Mouse (Mus musculus): ENCODE measurements around the gene Gm6169. TPM values are rescaled to one million over a fixed set of nuclear protein-coding genes. Genes with fewer than 3 reads are reported as not detected.

Gm6169 gene
- polyA plus RNA-seq, 1 experiment from 2014 or later: 1.4 TPM

GRCm38 (mm10) chr13:97063431-97063830, 35.6 kb downstream of the Gm6169 start:
- H3K4me3 ChIP-seq (ENCODE audit: low read length): no peak overlapping the region
- no peak for ATAC-seq
- WGBS: 87% methylated on average over 2 of the region's 2 CpGs
- H3K36me3 ChIP-seq (ENCODE audit: control insufficient read depth, insufficient read depth, low read length): no peaks in the 10 kb centered on the region
- no peaks in the 10 kb centered on the region for H3K4me1 ChIP-seq (ENCODE audit: control insufficient read depth, insufficient read depth, low read depth, low read length)
- no peak overlapping the region for H3K4me2 ChIP-seq (ENCODE audit: low read length)
- no peak overlapping the region for H3K27ac ChIP-seq (ENCODE audit: low read depth, low read length)
- no peaks in the 10 kb centered on the region for H3K27me3 ChIP-seq (replicated peaks; ENCODE audit: control insufficient read depth, insufficient read depth, low read length)
- no peaks in the 10 kb centered on the region for H3K9me3 ChIP-seq (ENCODE audit: control insufficient read depth, low read length)
- H3K9ac ChIP-seq (ENCODE audit: low read depth, low read length): no peak overlapping the region

GRCm38 (mm10) chr13:97062151-97062550, 36.9 kb downstream of the Gm6169 start:
- no peak overlapping the region for H3K4me2 ChIP-seq (ENCODE audit: low read length)
- ATAC-seq: no peak
- no peaks in the 10 kb centered on the region for H3K36me3 ChIP-seq (ENCODE audit: control insufficient read depth, insufficient read depth, low read length)
- H3K9ac ChIP-seq (ENCODE audit: low read depth, low read length): no peak overlapping the region
- no peaks in the 10 kb centered on the region for H3K4me1 ChIP-seq (ENCODE audit: control insufficient read depth, insufficient read depth, low read depth, low read length)
- WGBS: 84% methylated on average over 3 of the region's 3 CpGs
- no peaks in the 10 kb centered on the region for H3K27me3 ChIP-seq (replicated peaks; ENCODE audit: control insufficient read depth, insufficient read depth, low read length)
- no peak overlapping the region for H3K4me3 ChIP-seq (ENCODE audit: low read length)
- H3K27ac ChIP-seq (ENCODE audit: low read depth, low read length): no peak overlapping the region
- H3K9me3 ChIP-seq (ENCODE audit: control insufficient read depth, low read length): no peaks in the 10 kb centered on the region

GRCm38 (mm10) chr13:97060331-97060730, 38.7 kb downstream of the Gm6169 start:
- Histone ChIP-seq H3K36me3 (ENCODE audit: control insufficient read depth, insufficient read depth, low read length) (no peaks in the 10 kb centered on the region), H3K4me1 (ENCODE audit: control insufficient read depth, insufficient read depth, low read depth, low read length) (no peaks in the 10 kb centered on the region), H3K9me3 (ENCODE audit: control insufficient read depth, low read length) (no peaks in the 10 kb centered on the region), H3K4me2 (ENCODE audit: low read length) (no peak overlapping the region), H3K4me3 (ENCODE audit: low read length) (no peak overlapping the region), H3K27me3 (replicated peaks; ENCODE audit: control insufficient read depth, insufficient read depth, low read length) (no peaks in the 10 kb centered on the region), H3K9ac (ENCODE audit: low read depth, low read length) (no peak overlapping the region), H3K27ac (ENCODE audit: low read depth, low read length) (no peak overlapping the region)
- ATAC-seq: no peak
- 52% methylated on average over 6 of the region's 8 CpGs for WGBS

- no peak overlapping the region for H3K4me3 ChIP-seq (ENCODE audit: low read length)
- no peaks in the 10 kb centered on the region for H3K4me1 ChIP-seq (ENCODE audit: control insufficient read depth, insufficient read depth, low read depth, low read length)
- no peak overlapping the region for H3K9ac ChIP-seq (ENCODE audit: low read depth, low read length)
- no peak for ATAC-seq
- H3K27me3 ChIP-seq (replicated peaks; ENCODE audit: control insufficient read depth, insufficient read depth, low read length): no peaks in the 10 kb centered on the region
- 91% methylated on average over 6 of the region's 6 CpGs for WGBS
- H3K4me2 ChIP-seq (ENCODE audit: low read length): no peak overlapping the region
- no peaks in the 10 kb centered on the region for H3K9me3 ChIP-seq (ENCODE audit: control insufficient read depth, low read length)
- no peak overlapping the region for H3K27ac ChIP-seq (ENCODE audit: low read depth, low read length)
- H3K36me3 ChIP-seq (ENCODE audit: control insufficient read depth, insufficient read depth, low read length): no peaks in the 10 kb centered on the region
Observed at GRCm38 (mm10) chr13:97059746-97060145, 39.3 kb downstream of the Gm6169 start.

GRCm38 (mm10) chr13:97057817-97058216, 41.2 kb downstream of the Gm6169 start:
- 52% methylated on average over 4 of the region's 4 CpGs for WGBS
- Histone ChIP-seq H3K9me3 (ENCODE audit: control insufficient read depth, low read length) (no peaks in the 10 kb centered on the region), H3K4me2 (ENCODE audit: low read length) (no peak overlapping the region), H3K4me1 (ENCODE audit: control insufficient read depth, insufficient read depth, low read depth, low read length) (no peaks in the 10 kb centered on the region; the same call in 1 of the 2 replicates), H3K27ac (ENCODE audit: low read depth, low read length) (no peak overlapping the region), H3K4me3 (ENCODE audit: low read length) (no peak overlapping the region), H3K27me3 (replicated peaks; ENCODE audit: control insufficient read depth, insufficient read depth, low read length) (no peaks in the 10 kb centered on the region), H3K9ac (ENCODE audit: low read depth, low read length) (no peak overlapping the region), H3K36me3 (ENCODE audit: control insufficient read depth, insufficient read depth, low read length) (no peaks in the 10 kb centered on the region)
- no peak for ATAC-seq

- Histone ChIP-seq H3K9me3 (ENCODE audit: control insufficient read depth, low read length) (no peaks in the 10 kb centered on the region), H3K27me3 (replicated peaks; ENCODE audit: control insufficient read depth, insufficient read depth, low read length) (no peaks in the 10 kb centered on the region), H3K36me3 (ENCODE audit: control insufficient read depth, insufficient read depth, low read length) (no peaks in the 10 kb centered on the region), H3K4me3 (ENCODE audit: low read length) (no peak overlapping the region), H3K4me2 (ENCODE audit: low read length) (no peak overlapping the region), H3K9ac (ENCODE audit: low read depth, low read length) (no peak overlapping the region), H3K27ac (ENCODE audit: low read depth, low read length) (no peak overlapping the region), H3K4me1 (ENCODE audit: control insufficient read depth, insufficient read depth, low read depth, low read length) (no peaks in the 10 kb centered on the region; the same call in 1 of the 2 replicates)
- peak; percentile 58; the same call in 1 of the 2 replicates for ATAC-seq
- WGBS: 67% methylated on average over 8 of the region's 8 CpGs
Observed at GRCm38 (mm10) chr13:97053844-97054243, 45.2 kb downstream of the Gm6169 start.

- no peaks in the 10 kb centered on the region for H3K27me3 ChIP-seq (replicated peaks; ENCODE audit: control insufficient read depth, insufficient read depth, low read length)
- H3K27ac ChIP-seq (ENCODE audit: low read depth, low read length): no peak overlapping the region
- no peaks in the 10 kb centered on the region; the same call in 1 of the 2 replicates for H3K4me1 ChIP-seq (ENCODE audit: control insufficient read depth, insufficient read depth, low read depth, low read length)
- 15% methylated on average over 11 of the region's 11 CpGs for WGBS
- no peak overlapping the region for H3K4me3 ChIP-seq (ENCODE audit: low read length)
- no peak overlapping the region for H3K4me2 ChIP-seq (ENCODE audit: low read length)
- no peak overlapping the region for H3K9ac ChIP-seq (ENCODE audit: low read depth, low read length)
- H3K9me3 ChIP-seq (ENCODE audit: control insufficient read depth, low read length): no peaks in the 10 kb centered on the region
- peak; percentile 74 for ATAC-seq
- H3K36me3 ChIP-seq (ENCODE audit: control insufficient read depth, insufficient read depth, low read length): no peaks in the 10 kb centered on the region
Observed at GRCm38 (mm10) chr13:97052667-97053066, 46.4 kb downstream of the Gm6169 start.

- WGBS: 50% methylated on average over 6 of the region's 6 CpGs
- Histone ChIP-seq H3K4me1 (ENCODE audit: control insufficient read depth, insufficient read depth, low read depth, low read length) (no peaks in the 10 kb centered on the region; the same call in 1 of the 2 replicates), H3K9ac (ENCODE audit: low read depth, low read length) (no peak overlapping the region), H3K36me3 (ENCODE audit: control insufficient read depth, insufficient read depth, low read length) (no peaks in the 10 kb centered on the region), H3K27me3 (replicated peaks; ENCODE audit: control insufficient read depth, insufficient read depth, low read length) (no peaks in the 10 kb centered on the region), H3K4me2 (ENCODE audit: low read length) (no peak overlapping the region), H3K9me3 (ENCODE audit: control insufficient read depth, low read length) (no peaks in the 10 kb centered on the region), H3K4me3 (ENCODE audit: low read length) (no peak overlapping the region), H3K27ac (ENCODE audit: low read depth, low read length) (no peak overlapping the region)
- ATAC-seq: peak; percentile 78
Observed at GRCm38 (mm10) chr13:97051158-97051557, 47.9 kb downstream of the Gm6169 start.
